Mouse (Mus musculus): Measurements from ENCODE around the gene Ric1.

Ric1 gene

GRCm38 (mm10) chr19:29496786-29497557 lies 25.1 kb upstream of the Ric1 start:
- DNase-seq (ENCODE audit: low read depth, low spot score): no peak

DNA sequence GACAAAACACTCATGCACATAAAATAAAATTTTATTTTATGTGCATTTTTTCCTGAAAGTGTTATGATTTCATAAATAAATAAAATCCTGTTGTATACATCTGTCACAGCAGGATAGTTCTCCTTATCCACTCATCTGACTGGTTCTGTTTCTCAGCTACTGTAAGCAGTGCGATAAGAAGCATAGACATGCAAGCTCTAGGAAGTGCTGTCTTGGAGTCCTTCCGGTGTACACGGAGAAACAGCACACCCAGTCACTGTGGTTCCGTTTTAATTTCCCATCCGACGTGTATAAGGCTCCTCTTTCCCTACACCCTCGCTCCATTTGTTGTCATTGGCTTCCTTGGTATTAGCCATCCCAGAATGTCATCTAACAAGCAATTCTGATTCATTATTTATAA lies 24.2 kb upstream of the Ric1 start:
- no peak for DNase-seq (ENCODE audit: low read depth, low spot score)

DNA sequence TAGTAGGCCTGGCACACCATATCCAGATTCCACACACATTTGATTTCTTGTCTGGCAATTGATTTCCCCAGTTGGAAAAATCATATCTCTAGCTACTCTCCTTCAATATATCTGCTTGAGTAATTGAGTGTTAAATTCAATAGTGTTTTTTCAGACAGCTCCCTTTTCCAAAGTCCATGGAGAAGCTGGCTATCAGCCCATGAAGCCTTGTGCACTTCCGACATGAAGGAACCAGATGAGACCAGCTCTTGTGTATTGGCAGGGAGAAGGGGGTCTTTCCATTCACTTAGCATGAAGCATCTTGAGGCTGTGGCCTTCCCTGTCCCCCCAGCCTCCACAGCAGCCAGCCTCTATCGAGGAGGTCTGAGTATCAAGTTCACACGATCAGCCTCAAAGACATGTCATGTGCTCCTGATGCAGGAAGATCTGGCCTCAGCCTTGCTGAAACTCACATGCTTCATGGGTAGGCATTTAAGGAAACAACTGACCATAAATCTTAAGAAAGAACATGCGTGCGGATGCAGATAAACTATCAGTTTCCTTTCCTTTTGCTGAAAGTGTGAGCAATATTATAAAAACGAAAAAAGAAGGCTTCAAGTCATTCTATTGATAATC lies 23.1 kb upstream of the Ric1 start:
- no peak for DNase-seq (ENCODE audit: low read depth, low spot score)

- DNase-seq (ENCODE audit: low read depth, low spot score): no peak
These were observed 21.7 kb upstream of the Ric1 start for GRCm38 (mm10) chr19:29500333-29500732.

GRCm38 (mm10) chr19:29501106-29501505 lies 21.0 kb upstream of the Ric1 start:
- peak; percentile 42 for DNase-seq (ENCODE audit: low read depth, low spot score)

DNA sequence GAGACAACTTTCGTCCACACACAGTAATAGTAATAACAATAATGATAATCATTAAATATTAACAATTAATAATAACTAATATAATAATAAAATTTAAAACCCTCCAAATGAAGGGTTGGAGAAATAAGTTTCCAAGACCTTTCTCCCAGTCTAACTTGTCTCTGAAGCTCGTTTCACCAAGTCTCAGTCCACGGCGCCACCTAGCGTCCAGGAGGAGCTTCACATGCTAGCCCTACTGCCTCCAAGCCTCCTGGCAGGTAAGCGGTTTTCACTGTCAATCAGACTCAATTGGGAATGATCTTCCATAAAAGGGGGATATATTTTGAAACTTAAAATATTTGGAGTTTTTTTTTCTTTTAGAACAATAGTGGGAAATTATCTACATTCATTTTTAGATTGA lies 20.6 kb upstream of the Ric1 start:
- DNase-seq (ENCODE audit: low read depth, low spot score): peak; percentile 88

DNA sequence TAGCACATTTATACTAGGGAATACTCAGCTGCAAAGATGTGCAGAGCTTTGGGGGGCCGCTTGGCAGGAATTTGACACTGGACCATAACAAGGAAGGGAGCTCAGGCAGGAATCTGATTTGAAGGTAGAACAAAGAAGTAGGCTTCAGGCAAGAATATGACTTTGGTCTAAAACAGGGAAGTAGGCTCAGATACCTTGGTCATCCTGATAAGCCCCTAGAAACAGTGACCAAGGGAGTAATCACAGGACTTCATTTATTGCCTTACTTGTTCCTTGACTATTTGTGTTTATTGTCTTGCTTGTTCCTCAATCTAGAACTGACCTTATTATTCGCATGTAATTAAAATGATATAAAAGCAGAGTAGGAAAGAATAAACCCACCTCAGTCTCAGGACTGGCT lies 18.0 kb upstream of the Ric1 start:
- DNase-seq (ENCODE audit: low read depth, low spot score): no peak

DNA sequence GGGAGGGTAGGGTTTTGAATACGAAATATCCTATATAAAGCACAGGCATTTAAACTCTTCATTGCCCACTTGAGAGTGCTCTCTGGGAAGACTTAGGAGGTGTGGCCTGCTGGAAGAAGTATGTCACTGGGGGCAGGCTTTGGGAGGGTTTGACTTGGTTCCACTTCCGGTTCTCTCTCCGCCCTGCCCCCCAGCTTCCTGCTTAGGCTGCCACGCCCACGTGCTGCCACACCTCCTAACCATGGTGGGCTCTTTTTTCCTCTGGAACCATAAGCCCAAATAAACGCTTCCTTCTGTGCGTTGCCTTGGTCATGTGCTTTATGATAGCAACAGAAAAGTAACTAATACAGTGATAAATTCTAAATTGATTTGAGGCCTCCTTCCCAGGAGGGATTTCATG lies 16.5 kb upstream of the Ric1 start:
- peak; percentile 30 for DNase-seq (ENCODE audit: low read depth, low spot score)

DNA sequence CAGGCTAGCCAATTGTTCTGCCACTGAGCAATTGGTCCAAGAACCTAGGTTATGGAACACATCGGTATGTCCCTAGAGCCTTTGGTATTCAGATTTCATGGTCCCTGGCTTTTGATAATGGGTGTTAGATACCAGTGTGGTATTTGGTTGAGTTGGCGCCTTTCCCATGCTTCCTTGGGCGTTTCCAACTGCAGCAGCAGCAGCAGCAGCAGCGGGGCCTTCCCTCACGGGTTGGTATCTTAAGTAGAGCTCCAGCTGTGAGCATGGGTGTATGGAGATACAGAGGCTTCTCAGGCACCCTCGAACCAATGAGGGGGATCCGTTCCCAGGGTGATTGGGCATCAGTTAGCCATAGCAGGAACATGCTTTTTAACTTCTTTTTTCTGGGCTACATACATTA lies 13.9 kb upstream of the Ric1 start:
- peak; percentile 19 for DNase-seq (ENCODE audit: low read depth, low spot score)

DNA sequence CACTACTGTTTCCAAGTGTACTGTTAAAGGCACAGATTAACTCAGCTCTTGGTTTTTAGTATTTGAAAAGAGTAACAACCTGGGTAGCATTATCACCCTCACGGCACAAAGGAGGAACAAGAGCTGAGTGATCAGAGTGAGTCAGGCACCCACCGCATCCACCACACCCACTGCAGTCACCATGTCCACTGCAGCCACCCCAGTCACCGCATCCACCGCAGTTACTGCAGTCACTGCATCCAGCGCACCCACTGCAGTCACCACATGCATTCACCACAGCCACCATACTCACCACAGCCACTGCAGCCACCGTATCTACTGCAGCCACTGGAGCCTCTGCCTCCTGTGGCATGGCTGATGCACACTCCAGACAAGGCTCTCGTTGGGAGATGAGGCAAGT lies 12.2 kb upstream of the Ric1 start:
- DNase-seq (ENCODE audit: low read depth, low spot score): no peak

- DNase-seq (ENCODE audit: low read depth, low spot score): no peak
These were observed 10.3 kb upstream of the Ric1 start for GRCm38 (mm10) chr19:29511826-29512225.

GRCm38 (mm10) chr19:29513111-29513766 lies 8.8 kb upstream of the Ric1 start:
- DNase-seq (ENCODE audit: low read depth, low spot score): no peak

- no peak for DNase-seq (ENCODE audit: low read depth, low spot score)
These were observed 8.0 kb upstream of the Ric1 start for GRCm38 (mm10) chr19:29514130-29514529.

DNA sequence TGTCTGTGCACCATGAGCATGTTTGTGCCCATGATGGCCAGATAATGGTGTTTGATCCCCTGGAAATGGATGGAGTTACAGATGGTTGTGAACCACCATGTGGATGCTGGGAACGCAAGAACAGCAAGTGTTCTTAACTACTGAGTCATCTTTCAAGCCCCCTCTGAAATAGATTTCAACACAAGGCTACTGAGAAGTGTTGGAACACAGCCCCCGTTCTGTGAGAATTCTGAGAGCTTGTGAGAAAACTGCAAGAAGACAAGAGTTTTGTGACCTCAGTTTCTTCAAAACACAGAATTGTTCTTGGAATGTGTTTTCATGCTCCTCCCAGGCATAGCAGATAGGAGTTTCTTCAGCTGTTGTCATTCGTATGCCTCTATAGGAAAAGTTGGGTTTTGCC lies 6.7 kb upstream of the Ric1 start:
- no peak for DNase-seq (ENCODE audit: low read depth, low spot score)

- DNase-seq (ENCODE audit: low read depth, low spot score): no peak
These were observed 6.1 kb upstream of the Ric1 start for GRCm38 (mm10) chr19:29515991-29516390.

DNA sequence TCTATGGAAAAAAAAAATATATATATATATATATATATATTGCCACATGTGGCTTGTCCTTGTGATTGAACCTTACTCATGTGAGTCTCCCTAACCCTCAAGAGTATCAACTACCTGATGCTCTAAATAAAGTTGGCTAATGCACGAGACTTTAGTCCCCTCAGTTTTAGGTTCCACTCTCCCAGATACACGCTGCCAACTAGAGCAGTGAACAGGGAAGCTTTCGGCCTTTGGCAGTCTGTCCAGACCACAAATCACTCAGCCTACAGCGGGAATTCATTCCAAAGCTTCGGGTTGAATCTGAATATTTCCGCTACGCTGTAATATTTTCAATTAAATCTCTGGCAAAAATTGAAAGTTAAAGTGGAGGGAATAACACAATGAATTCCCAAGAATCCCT lies 3.7 kb upstream of the Ric1 start:
- peak; percentile 77 for DNase-seq (ENCODE audit: low read depth, low spot score)

GRCm38 (mm10) chr19:29518922-29519321 lies 3.2 kb upstream of the Ric1 start:
- DNase-seq (ENCODE audit: low read depth, low spot score): no peak

- peak; percentile 62 for DNase-seq (ENCODE audit: low read depth, low spot score)
These were observed 1.0 kb upstream of the Ric1 start for GRCm38 (mm10) chr19:29520996-29521560.

DNA sequence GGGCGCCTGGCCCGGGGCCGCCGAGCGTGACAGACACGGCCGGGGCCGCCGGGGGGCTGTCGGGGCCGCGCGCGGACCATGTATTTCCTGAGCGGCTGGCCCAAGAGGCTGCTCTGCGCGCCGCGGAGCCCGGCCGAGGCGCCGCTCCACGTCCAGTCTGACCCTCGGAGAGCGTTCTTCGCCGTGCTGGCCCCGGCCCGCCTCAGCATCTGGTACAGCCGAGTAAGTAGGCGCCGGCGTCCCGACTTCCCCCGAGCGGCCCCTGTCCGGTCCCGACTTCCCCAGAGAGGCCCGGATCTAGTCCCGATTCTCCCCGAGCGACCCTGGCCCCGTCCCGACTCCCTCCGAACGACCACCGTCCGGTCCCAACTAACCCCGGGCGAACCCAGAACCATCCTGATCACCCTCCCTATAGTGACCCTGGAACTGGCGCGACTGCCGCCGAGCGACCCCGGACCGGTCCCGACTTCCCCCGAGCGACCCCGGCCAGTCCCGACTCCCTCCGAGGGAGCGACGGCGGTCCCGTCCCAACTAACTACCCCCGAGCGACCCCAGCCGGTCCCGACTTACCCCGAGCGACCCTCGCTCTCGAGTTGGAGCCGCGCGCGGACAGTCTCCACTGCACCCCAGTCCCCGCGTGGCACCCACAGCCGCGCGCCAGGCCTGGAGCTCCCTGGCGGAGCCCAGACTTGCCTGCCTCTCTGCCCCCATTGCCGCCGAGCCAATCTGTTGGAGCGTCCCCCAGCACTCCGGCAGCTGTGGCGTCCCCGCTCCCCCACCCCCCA lies 555 bp downstream of the Ric1 start:
- DNase-seq (ENCODE audit: low read depth, low spot score): peak; percentile 56

GRCm38 (mm10) chr19:29523230-29523582 lies 1.1 kb downstream of the Ric1 start:
- DNase-seq (ENCODE audit: low read depth, low spot score): peak; percentile 66

DNA sequence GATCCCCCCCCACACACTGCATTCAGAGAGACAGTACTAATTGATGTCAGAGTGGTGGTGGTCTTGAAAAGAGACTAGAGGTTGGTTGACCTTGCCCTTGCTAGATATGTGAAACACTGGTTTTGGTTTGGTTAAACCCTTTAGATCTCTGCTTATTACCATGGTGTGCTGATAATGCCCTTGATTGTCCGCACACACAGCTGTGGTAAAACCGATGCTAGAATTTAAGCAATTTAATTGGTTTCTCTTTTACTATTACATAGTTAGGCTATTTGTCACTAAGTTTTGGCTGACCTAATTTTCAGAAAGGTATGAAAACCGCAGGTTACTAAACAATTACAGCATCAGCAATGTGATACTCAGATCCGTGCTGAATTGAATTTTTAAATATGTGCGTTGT lies 1.6 kb downstream of the Ric1 start:
- peak; percentile 55 for DNase-seq (ENCODE audit: low read depth, low spot score)

DNA sequence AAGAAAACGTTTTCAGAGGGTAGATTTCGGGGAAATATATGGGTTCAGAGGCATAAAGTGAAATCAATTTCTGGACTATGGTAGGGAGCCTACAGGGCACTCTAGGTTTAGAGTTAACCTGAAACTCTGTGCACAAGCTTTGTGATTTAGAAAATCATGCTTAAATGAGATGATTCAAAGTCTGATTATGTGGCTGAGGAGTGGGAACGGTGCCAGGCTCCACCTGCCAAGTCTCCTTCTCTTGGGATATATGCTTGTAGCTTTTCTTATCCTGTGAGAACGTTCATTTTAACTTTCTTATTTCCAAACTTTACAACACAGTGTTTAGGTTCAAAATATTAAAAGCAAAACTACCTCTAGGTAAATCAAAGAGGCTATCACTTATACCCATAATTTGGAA lies 2.5 kb downstream of the Ric1 start:
- peak; percentile 62 for DNase-seq (ENCODE audit: low read depth, low spot score)

Data from 3T3-L1 (cell line).